Mouse (Mus musculus): ENCODE measurements around the gene Tab2. TPM values are rescaled to one million over a fixed set of nuclear protein-coding genes. Genes with fewer than 3 reads are reported as not detected.

The Tab2 gene
- total RNA-seq (2021) = 10 to 100 TPM; 56.6 to 57.4 TPM
- long read RNA-seq, full-length matches to known transcripts = 5 of 14 reads
- long read RNA-seq, partial matches to known transcripts = 4 of 14 reads
- long read RNA-seq, other reads (novel, unspliced or antisense) = 5 of 14 reads

DNA sequence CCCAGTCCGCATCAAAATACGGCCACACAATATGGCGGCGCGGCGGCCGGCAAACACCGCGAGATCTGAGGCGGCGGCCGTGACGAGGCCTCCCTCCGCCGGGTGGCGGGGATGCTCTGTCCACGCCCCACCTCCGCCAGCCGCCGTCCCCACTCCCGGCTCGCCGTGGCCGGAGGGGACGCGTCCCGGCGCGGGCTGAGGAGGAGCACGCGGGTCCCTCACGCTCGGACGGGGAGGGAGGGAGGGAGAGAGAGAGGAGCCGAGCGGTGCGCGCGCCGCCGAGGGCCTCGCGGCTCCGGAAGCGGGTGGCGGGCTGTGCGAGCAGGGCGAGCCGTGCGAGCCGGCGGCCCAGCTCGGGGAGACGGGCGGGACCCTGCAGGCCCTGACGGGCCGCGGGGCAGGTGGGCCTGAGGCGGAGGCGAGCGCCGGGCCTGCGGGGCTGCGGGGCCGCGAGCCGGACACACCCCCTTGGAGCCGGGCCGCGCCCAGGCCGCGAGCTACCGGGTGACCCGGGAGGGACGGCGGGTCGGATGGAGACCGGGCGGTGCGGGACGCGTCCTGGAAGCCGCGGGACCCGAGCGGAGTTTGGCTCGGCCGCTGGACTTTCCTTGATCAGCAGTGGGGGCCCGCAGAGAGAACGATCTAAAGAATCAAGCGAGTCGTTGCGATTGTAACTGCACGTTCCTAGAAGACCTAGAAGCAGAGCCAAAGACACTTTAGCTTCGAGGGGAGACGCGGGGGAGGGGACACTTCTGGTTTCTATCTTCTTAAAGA, at the start of gene Tab2:
Tab2 (minus strand) TSS at position 3 of the 774 bp plus-strand sequence.
- peak; percentile 82 to 89 for DNase-seq (ENCODE audit: low spot score in 2 of 2)

DNA sequence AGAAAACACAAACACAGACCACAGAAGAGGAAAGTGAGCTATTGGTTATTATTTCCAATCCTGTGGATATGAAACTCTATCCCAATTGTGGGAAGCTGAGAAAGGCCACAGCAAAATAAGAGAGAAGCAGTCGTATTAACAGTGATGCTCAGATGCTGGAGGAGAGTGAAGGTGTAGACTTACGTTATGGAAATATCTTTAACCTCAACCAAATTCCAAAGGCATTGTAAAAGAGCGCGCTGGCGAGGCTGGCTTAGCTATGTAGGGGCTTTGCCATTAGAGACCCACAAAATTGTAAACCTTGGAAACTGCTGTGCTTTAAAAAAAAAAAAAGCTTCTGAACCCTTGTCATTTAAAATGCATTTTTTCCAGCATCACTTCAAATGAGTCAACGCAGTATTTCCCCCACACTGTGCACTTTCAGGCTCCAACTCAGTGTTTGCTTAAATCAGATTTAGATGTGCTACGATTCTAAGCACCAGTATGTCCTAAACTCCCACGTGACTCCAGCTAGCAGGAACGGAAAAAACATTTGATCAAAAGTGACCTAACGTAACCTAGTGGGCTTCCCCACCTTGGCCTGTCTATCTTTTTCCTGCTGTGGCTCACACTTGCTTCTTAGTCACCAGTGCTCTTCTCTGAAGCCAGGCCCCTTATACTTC, 36.4 kb upstream of the Tab2 start:
- peak in 1 of 2 experiments; percentile 54 for DNase-seq (ENCODE audit: low spot score in 2 of 2)

DNA sequence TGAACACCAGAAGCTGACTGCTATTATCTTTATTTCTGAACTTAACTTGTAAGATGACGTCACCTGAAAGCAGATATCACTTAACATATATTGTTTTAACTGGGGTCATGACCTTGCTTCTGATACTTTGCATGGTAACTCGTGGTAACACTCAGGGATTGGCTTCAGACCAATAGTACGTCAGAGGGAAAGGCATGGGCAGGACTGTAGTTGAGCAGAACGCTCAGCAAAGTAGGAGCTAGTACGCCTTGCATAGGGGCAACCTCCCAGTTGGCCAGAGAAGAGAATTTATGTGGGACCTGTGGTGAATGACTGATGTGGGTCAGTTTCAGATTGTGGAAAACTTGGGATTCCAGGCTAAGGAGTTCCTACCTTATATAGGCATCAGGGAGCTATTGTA, 35.6 kb upstream of the Tab2 start:
- no peak for DNase-seq (ENCODE audit: low spot score in 2 of 2)

DNA sequence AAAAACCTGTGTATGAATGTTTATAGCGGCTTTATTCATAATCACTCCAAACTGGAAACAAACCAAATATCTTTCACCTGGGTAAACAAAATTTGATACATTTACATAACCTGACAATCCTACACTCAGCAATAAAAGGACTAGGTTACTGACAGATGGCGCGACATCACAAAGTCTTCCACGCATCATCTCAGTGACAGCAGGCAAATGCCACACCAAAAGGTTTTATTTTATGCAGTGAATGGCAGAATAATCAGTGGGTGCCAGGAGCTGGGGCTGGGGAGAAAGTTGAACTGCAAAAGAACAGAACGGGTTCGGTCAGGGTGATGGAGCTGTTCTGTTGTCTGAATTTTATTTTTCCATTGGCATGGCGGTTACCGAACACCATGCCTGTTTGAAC, 31.5 kb upstream of the Tab2 start:
- DNase-seq (ENCODE audit: low spot score in 2 of 2) = peak; percentile 59 to 85

DNA sequence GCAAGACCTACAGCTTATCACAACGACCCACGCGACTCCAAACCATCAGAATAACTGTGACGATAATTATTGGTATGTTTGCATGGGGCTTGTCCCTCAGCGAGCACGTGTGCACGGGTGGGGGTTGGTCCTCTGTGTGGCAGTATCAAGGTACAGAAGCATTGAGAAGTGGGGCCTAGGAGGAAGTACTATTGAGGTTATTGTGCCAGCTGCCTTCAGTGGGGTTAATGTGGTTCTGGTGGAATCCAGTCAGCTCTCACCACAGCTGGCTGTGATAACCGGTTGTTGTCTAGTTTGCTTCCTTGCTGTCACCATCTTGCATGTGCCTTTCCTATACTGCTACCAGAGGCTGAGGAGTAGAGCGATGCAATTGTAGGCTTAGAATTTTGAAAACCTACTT, 20.4 kb upstream of the Tab2 start:
- DNase-seq (ENCODE audit: low spot score in 2 of 2) = no peak

DNA sequence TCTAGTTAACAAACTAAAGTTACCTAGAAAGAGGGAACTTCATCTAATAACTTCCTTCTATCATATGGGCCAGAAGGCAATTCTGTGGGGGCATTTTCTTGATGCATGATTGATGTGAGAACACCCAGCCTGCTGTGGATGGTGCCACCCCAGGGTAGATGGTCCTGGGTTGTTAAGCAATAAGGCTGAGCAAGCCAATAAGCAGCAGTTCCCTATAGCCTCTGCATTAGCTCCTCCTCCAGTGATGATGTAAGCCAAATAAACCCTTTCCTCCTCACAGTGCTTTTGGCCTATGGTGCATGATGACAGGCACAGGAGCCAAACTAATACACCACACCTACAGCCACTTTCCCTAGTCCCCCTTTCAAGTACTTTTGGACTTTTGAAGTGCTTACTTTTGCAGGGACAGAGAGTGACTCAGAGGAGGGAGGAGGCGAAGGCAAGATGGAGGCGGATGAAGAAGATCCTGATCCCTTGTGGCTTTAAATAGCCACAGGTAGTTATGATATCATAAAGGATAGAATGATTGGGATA, 12.8 kb upstream of the Tab2 start:
- no peak for DNase-seq (ENCODE audit: low spot score in 2 of 2)

DNA sequence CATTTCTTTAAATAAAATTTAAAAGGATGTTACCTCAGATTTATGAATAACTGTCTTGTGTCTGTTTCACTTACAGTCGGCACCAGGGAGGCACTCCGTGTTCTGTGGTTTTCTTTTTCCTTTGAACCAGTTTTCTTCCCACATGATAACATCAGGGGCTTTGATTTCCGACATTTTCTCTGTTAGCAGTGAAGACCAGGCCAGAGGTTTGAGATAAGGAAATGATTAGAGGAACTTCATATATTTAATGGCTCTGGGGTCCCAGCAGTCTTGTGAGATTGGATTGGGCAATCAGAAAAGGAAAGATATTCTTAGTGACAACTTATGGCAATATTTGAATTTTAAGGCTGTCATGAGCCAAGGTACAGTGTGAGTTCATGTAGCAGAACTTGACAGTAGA, 11.1 kb upstream of the Tab2 start:
- DNase-seq (ENCODE audit: low spot score in 2 of 2) = no peak

DNA sequence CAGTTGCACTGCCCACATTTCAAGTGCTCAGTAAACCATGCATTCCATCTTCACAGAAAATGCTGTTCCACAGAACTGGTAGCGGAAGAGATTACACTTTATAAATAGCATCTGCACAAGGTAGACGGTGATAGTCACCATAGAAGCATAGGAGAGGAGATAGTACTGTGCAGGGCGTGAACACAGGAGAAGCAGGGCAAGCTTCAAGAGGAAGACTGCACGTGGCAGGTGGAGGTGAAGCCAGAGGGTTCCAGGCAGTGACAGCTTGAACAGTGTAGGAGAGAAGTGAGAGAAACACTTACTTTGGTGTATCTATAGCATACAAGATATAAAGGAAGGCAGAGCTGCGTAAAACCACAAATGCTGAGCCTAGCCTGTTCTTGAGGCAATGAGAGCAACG, 3.0 kb upstream of the Tab2 start:
- DNase-seq (ENCODE audit: low spot score in 2 of 2) = peak in 1 of 2 experiments; percentile 7

DNA sequence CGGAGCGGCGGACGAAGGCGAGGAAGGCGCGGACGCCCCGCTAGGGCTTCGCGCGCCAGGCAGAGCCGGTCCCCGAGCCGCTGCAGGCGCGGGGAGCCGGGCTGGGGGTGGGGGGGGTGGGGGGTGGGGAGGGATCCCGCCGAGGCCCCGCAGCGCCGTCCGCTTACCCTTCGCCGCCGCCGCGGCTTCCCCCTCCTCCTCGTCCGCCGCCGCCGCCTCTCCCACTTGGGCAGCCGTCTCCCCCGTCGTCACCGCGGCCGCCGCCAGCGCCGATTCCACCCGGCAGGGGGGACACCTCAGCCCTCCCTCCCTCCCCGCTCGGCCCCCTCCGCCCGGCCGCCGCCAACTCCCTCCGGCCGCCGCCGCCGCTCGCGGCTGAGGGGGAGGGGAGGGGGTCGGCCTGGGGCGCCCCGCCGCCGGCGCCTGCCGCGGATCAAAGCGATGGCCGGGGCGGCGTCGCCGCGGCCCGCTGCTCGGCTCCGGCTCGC, 352 bp downstream of the Tab2 start:
- peak; percentile 16 to 36 for DNase-seq (ENCODE audit: low spot score in 2 of 2)

DNA sequence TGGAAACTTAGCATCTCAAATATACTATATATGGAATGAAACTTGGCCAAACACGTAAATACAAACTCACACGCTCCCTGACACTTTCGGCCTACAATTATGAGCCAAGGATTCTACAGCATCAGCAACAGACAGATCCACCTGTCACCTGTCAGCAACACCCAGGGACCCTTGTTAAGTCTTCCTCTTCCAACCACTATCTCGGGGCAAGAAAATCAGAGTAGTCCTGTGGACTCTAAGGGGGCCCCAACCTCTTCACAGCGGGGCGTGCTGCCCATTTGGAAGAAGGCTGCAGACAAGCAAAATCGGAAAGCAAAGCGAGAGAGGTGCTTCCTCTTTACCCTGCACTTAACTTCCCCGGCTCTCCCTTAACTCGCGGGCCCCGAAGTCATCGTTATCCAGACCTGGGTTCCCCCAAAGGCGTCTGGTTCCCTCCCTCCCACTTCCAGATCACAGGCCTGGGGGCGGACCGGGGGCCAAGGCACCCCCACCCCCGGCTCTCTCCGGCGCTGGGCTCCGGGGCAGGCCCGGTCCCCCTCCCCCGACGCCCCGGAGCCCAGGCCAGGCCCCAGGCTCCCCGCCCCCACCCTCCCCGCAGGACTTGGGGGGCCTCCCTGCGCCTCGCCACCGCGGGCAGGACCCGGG, 919 bp downstream of the Tab2 start:
- DNase-seq (ENCODE audit: low spot score in 2 of 2) = peak in 1 of 2 experiments; percentile 37

DNA sequence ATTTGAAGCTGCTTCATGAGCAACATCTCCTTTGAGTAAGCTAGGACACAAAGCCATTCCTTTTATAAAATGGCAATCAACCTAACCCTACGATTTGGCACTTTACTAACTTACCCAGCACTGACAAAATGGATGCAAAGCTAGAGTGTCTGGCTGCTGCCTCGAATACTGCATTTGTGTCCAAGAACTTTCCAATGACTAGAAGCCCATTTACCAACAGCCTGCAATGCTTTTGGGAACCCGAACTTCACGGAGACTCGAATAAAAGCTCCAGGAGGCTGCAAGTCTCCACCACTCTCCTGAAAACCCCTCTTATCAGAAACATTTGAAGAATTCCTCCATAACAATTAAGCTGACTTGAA, 1.4 kb downstream of the Tab2 start:
- peak in 1 of 2 experiments; percentile 17 for DNase-seq (ENCODE audit: low spot score in 2 of 2)

DNA sequence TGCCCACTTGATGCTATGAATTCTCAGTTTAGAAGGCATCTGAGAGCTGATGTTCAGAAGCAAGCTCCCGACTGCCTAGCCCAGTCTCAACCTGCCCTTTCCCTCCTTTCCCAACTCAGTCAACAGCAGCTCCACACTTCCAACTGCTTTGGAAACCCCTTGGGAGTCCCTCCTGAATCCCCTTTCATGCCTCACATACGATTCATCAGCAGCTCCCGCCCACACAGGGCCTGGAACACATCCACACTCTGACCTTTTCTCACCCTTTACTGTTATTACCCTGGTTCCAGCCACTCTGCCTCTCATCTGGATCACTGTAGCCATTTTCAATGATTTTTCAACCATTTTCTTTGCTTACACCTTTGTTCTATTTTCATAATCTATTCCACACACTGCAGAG, 13.0 kb downstream of the Tab2 start:
- no peak for DNase-seq (ENCODE audit: low spot score in 2 of 2)

DNA sequence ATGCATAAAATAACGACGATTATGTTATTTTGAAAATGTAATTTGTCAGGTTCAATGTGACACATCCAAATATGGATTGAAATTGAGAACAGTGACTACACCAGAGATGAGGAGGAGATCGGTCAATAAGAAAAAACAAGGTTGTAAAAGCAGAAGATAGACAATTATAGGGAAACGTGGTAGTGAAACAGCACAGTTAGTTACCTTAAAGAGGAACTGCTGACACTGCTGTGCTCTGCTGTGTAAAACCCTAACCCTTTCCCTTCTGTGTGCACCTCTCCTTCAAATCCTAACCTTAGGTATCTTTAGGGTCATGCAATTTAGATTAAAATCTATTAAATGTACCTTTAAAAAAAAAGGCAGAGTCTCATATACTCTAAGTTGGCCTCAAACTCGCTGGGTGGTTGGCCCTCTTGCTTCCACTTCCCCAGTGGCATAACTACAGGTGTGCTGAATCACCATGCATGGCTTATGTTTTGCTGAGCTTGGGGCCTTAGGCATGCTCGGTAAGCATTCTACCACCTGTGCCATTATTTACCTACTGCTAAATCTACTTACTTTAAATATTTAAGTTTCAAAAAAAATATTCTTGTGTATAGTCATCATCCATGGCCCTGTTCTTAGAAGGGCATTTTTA, 19.4 kb downstream of the Tab2 start:
- DNase-seq (ENCODE audit: low spot score in 2 of 2) = no peak

DNA sequence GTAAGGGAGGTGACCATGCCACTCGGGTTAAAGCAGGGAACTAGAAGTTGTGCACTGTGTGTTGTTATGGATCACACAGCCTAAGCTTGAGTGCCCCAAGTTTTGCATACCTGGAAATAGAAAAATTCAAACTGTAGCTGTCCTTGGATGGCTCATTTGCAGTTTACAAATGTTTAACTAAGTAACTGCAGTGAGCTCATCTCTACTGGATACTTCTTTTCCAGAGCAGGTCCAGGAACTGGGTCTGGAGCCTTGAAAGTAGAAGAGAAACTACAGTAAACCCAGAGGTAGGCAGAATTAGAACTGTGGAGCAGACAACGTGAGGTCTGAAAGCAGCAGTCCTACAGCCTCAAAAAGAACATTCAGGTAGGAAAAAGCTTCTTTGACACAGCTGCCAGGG, 23.1 kb downstream of the Tab2 start:
- no peak for DNase-seq (ENCODE audit: low spot score in 2 of 2)

DNA sequence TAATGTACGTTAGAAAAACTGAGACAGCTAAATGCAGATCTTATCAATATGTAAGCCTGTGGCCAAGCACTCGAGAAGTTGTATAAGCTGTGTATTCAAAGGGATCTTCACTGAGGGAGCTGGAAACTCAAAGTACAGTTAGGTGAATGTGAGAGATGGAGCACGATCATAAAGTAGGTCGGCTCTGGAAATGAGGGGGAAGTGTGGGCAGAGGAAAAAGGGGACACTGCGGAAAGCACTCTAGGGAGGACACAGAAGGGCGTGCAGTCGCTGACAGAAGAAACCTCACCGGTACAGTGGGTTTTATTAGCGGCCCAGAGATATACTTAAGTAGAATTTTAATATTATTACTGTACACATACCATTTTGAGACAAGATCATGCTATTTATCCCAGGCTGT, 27.0 kb downstream of the Tab2 start:
- DNase-seq (ENCODE audit: low spot score in 2 of 2) = no peak

DNA sequence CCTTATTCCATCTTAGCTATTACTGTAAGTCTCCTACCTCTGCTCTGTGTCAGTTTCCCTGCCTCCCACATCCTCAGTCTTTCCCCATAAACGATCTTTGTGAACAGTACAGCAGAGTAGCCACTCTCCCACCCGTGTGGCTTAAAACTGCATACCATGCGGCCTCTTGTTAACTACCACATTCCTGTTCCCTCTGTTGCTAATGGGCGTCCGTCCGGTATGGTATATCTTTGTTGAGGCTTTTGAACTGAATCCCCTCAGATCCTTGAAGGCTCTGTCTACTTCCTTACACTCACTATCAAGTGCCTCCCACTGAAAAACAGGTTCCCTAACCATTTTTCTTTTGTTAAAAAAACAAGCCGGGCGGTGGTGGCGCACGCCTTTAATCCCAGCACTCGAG, 30.5 kb downstream of the Tab2 start:
- DNase-seq (ENCODE audit: low spot score in 2 of 2) = no peak

DNA sequence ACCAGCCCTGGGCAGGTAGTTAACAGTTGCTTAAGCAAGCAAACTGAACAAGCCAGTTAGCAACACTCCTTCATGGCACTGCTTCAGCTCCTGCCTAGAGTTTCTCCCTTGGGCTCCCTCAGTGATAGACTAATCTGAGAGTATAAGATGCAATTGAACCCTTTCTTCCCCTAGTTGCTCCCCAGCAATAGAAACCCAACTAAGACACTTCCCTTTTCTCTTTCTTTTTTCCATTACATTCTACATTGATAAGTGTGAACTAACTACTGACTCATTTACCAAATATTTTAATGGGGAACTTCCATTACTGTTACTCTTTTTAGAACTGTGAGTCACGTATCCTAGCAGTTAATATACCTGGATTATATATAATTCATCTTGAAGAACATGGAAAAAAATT, 32.6 kb downstream of the Tab2 start:
- no peak for DNase-seq (ENCODE audit: low spot score in 2 of 2)

DNA sequence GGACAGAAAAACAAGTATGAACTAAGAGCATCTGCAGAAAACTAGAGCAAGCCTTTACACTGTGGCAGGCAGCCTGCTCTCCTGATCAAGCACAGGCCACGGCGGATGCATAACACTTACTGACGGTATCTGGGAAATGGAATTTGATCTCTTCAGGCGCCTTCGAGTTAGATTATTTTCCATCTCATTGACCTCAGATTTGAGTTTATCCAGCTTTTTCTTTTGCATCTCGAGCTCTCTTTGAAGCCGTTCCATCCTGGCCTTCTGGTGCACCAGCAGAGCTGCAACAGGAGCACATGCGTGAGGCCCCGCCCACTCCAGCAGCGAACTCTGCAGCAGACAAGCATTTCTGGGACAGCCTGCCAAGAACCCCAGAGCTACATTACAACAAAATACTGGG, 44.8 kb downstream of the Tab2 start:
- DNase-seq (ENCODE audit: low spot score in 2 of 2) = peak in 1 of 2 experiments; percentile 59

DNA sequence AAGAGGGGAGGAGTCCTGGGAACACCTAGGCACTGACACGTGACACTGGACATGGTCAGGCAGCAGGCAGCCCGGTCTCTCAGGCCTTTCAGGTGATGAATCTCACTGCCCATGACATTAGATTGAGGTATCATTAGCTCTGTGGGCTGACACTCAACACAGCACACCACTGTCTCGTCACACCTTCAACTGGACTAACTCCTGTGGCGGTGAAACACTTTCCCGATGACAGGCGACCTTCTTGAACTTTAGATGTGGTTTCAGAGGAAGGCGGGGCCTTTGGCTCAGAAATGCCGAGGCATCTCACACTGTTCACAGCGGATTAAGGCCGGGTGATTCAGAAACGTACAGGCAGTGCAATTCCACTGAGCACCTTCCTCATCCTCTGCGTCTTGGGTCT, 48.9 kb downstream of the Tab2 start:
- DNase-seq (ENCODE audit: low spot score in 2 of 2) = no peak

DNA sequence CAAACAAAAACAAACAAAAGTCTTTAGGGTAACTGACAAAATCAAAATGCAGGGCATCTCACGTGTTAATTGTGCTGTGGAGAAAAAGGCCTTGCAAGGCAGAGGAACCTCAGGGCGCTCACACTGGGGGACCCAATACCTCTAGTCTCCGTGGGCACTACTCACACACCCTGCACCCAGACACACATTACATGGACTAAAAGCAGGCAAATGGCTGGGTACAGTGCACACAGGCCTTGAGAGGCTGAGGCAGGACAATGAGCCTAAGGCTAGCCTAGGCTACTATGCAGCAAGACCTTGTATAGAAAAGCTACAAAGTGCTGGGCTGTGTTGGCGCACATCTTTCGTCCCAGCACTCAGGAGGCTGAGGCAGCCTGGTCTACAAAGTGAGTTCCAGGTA, 51.9 kb downstream of the Tab2 start:
- peak in 1 of 2 experiments; percentile 0 for DNase-seq (ENCODE audit: low spot score in 2 of 2)
